Mouse (Mus musculus) heart, postnatal 36 days (tissue): ENCODE results near the gene Mob2. TPM values are rescaled to one million over a fixed set of nuclear protein-coding genes. Genes with fewer than 3 reads are reported as not detected.

Source experiments
- DNase-seq, 2 experiments: peaks; one replicate each; pipeline ENCODE4 v3.0.0; 2021 to 2022
- intact Hi-C: fragments of 180-260 bp; cut with DNase I; formaldehyde crosslinking; loops from one replicate; pipeline ENCODE4 v1.15.1; 2025
- total RNA-seq, 2 experiments: library from RNA; stranded (reverse); gene quantifications; 2 replicates each; pipeline ENCODE4 v1.2.3; 2021

The Mob2 gene
- total RNA-seq, 2 experiments from 2014 or later = 43.6 to 43.8 TPM

GRCm38 (mm10) chr7:142035048-142035811, 25.6 kb downstream of the Mob2 start:
- DNase-seq = no peak
- intact Hi-C loops = loop anchor here (5.0 kb wide), 1 partner anchor 133 kb away; no protein-coding TSS in a partner anchor

GRCm38 (mm10) chr7:142034198-142034597, 26.7 kb downstream of the Mob2 start:
- intact Hi-C loops = no loop called here

GRCm38 (mm10) chr7:142030073-142030472, 30.8 kb downstream of the Mob2 start:
- DNase-seq = no peak
- intact Hi-C loops = no loop called here

More at GRCm38 (mm10) chr7:142034198-142034597, 26.7 kb downstream of the Mob2 start:
- peak; percentile 69 to 77 for DNase-seq

- intact Hi-C loops = no loop called here
Observed at GRCm38 (mm10) chr7:142025926-142026325, 34.9 kb downstream of the Mob2 start.

GRCm38 (mm10) chr7:142025196-142025595, 35.7 kb downstream of the Mob2 start:
- DNase-seq = no peak
- intact Hi-C loops = no loop called here

More at GRCm38 (mm10) chr7:142025926-142026325, 34.9 kb downstream of the Mob2 start:
- DNase-seq = no peak

- no peak for DNase-seq
Observed at GRCm38 (mm10) chr7:142020827-142021226, 40.0 kb downstream of the Mob2 start.

GRCm38 (mm10) chr7:142019699-142020098, 41.2 kb downstream of the Mob2 start:
- DNase-seq = no peak
- intact Hi-C loops = no loop called here

More at GRCm38 (mm10) chr7:142020827-142021226, 40.0 kb downstream of the Mob2 start:
- intact Hi-C loops = no loop called here

GRCm38 (mm10) chr7:142016562-142016961, 44.3 kb downstream of the Mob2 start:
- DNase-seq = peak; percentile 51 to 63
- intact Hi-C loops = loop anchor here (1.0 to 2.0 kb wide), 3 partner anchors 44 to 82 kb away; partner anchors contain the start of gene Mob2

GRCm38 (mm10) chr7:142001597-142002340, 59.1 kb downstream of the Mob2 start:
- DNase-seq = no peak
- intact Hi-C loops = no loop called here

- no peak for DNase-seq
- intact Hi-C loops = no loop called here
Observed at GRCm38 (mm10) chr7:142000661-142001060, 60.2 kb downstream of the Mob2 start.

- DNase-seq = no peak
- intact Hi-C loops = no loop called here
Observed at GRCm38 (mm10) chr7:141994121-141994520, 66.7 kb downstream of the Mob2 start.

GRCm38 (mm10) chr7:141991183-141991582, 69.7 kb downstream of the Mob2 start:
- intact Hi-C loops = no loop called here
- no peak for DNase-seq

- intact Hi-C loops = no loop called here
Observed at GRCm38 (mm10) chr7:141988314-141988806, 72.5 kb downstream of the Mob2 start.

GRCm38 (mm10) chr7:141981237-141981636, 79.6 kb downstream of the Mob2 start:
- intact Hi-C loops = no loop called here
- no peak for DNase-seq

More at GRCm38 (mm10) chr7:141988314-141988806, 72.5 kb downstream of the Mob2 start:
- no peak for DNase-seq

- intact Hi-C loops = no loop called here
- no peak for DNase-seq
Observed at GRCm38 (mm10) chr7:141979247-141979646, 81.6 kb downstream of the Mob2 start.

GRCm38 (mm10) chr7:141978003-141978402, 82.9 kb downstream of the Mob2 start:
- intact Hi-C loops = no loop called here
- no peak for DNase-seq

GRCm38 (mm10) chr7:141972831-141973619, 87.8 kb downstream of the Mob2 start:
- intact Hi-C loops = no loop called here
- DNase-seq = no peak

GRCm38 (mm10) chr7:141966281-141966680, 94.6 kb downstream of the Mob2 start:
- intact Hi-C loops = no loop called here
- DNase-seq = no peak

GRCm38 (mm10) chr7:141962521-141962920, 98.3 kb downstream of the Mob2 start:
- intact Hi-C loops = no loop called here
- no peak for DNase-seq

GRCm38 (mm10) chr7:141961491-141961890, 99.4 kb downstream of the Mob2 start:
- intact Hi-C loops = no loop called here
- DNase-seq = no peak
